Mouse (Mus musculus) cerebellum, postnatal 36 days (tissue): ENCODE measurements around the gene Eef2k.
"Not testable (repeated sequence)": the region's sequence is repeated elsewhere in the genome, so short reads cannot be mapped to it uniquely, and the experiment has no call there.

Source experiments
- DNase-seq, 2 experiments: peaks; one replicate each; pipeline ENCODE4 v3.0.0; 2021 to 2022; ENCODE audit warnings: mixed read lengths in 2 of 2

Gene Eef2k

DNA sequence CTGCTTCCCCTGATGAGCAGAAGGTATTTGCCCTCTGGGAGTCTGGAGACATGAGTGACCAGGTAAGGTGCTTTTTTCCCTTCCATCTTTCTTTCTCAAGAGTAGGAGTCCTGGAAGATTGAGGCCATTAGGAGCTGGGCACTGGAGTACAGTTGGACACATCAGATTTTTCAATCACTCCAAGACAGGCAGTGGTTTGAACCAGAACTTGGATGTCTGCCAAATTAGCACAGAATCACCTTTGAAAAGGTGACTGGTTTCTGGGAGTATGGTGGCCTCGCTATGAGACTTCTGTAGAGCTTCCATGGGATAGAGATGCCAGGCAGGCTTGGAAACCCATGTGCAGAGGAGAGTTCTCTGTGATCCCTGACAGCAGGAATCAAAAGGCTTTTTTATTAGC lies 99.9 kb downstream of the Eef2k start:
- no peak for DNase-seq

DNA sequence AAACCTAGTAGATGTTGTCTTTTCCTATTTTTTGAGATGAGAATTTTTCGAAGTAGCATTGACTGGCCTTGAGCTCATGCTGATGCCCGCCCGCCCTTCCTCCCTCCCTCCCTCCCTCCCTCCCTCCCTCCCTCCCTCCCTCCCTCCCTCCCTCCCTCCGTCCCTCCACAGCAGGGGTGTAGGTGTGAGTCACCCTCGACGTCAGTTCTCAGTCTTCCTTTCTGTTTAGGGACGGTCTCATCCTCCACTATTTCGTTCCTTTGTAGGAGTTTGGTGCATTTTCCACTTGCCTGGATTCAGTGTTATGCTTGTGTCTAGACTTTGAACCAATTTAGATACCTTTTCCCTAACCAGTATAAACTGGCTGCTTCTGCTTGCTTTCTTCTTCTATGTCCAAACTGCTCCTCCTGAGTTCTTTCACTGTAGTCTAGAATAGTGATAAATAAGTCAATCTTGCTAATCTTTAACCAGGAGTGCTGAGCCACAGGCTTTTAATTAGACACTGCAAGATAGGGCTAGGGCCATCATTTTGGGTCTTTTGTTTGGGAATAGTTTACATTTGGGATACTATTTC lies 101.4 kb downstream of the Eef2k start:
- DNase-seq: no peak

DNA sequence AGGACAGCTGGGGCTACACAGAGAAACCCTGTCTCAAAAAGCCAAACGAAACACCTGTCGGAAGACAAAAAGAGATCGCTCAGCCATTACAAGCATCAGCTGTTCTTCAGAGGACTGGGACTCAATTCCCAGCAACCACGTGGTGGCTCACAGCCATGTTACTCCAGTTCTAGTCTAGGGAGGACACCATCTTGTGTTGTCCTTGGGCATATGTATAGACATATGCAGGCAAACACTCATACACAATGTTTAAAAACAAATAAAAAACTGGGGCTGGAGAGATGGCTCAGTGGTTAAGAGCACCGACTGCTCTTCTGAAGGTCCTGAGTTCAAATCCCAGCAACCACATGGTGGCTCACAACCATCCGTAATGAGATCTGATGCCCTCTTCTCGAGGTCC lies 111.0 kb downstream of the Eef2k start:
- not testable (repeated sequence) for DNase-seq
